Mouse (Mus musculus): ENCODE results near the gene Dtx1. TPM values are rescaled to one million over a fixed set of nuclear protein-coding genes. Genes with fewer than 3 reads are reported as not detected.

Dtx1 gene
- 38.6 and 46.0 TPM in 2 replicates for polyA plus RNA-seq (2012; rRNA removed)

GRCm38 (mm10) chr5:120711827-120712226, at the start of gene Dtx1:
Gene Dtx1 (minus strand): TSS chr5:120711927.
- Histone ChIP-seq H3K27ac (ENCODE audit: control insufficient read depth, insufficient read depth, low read depth, low read length) (peak within 1 kb of the TSS; percentile 14; the same call in 1 of the 2 replicates), H3K36me3 (ENCODE audit: control insufficient read depth, insufficient read depth, low read length) (no peaks in the 10 kb centered on the region), H3K27me3 (ENCODE audit: control insufficient read depth, insufficient read depth, low read length) (peaks cover 4% of the 10 kb centered on the region), H3K4me1 (ENCODE audit: control insufficient read depth, insufficient read depth, low read length) (peaks cover 27% of the 10 kb centered on the region), H3K4me3 (ENCODE audit: control insufficient read depth, low read depth, low read length) (peak within 1 kb of the TSS; percentile 78)
- TF ChIP-seq POLR2A (IDR thresholded peaks at IDR 0.05; ENCODE audit: control insufficient read depth, low read depth, low read length) (no peak), CTCF (IDR thresholded peaks at IDR 0.05; ENCODE audit: control insufficient read depth, insufficient read depth, insufficient replicate concordance, low read depth, low read length) (no peak)

GRCm38 (mm10) chr5:120754215-120754614, 42.5 kb upstream of the Dtx1 start:
- H3K27me3 ChIP-seq (ENCODE audit: control insufficient read depth, insufficient read depth, low read length): no peaks in the 10 kb centered on the region
- H3K4me3 ChIP-seq (ENCODE audit: control insufficient read depth, low read depth, low read length): no peak overlapping the region
- H3K36me3 ChIP-seq (ENCODE audit: control insufficient read depth, insufficient read depth, low read length): no peaks in the 10 kb centered on the region
- no peak overlapping the region for H3K27ac ChIP-seq (ENCODE audit: control insufficient read depth, insufficient read depth, low read depth, low read length)
- TF ChIP-seq POLR2A (IDR thresholded peaks at IDR 0.05; ENCODE audit: control insufficient read depth, low read depth, low read length) (no peak), CTCF (IDR thresholded peaks at IDR 0.05; ENCODE audit: control insufficient read depth, insufficient read depth, insufficient replicate concordance, low read depth, low read length) (no peak)
- H3K4me1 ChIP-seq (ENCODE audit: control insufficient read depth, insufficient read depth, low read length): no peaks in the 10 kb centered on the region

- no peak overlapping the region for H3K4me3 ChIP-seq (ENCODE audit: control insufficient read depth, low read depth, low read length)
- no peak for TF ChIP-seq POLR2A (IDR thresholded peaks at IDR 0.05; ENCODE audit: control insufficient read depth, low read depth, low read length)
- TF ChIP-seq CTCF (IDR thresholded peaks at IDR 0.05; ENCODE audit: control insufficient read depth, insufficient read depth, insufficient replicate concordance, low read depth, low read length): no peak
- H3K36me3 ChIP-seq (ENCODE audit: control insufficient read depth, insufficient read depth, low read length): no peaks in the 10 kb centered on the region
- no peaks in the 10 kb centered on the region for H3K4me1 ChIP-seq (ENCODE audit: control insufficient read depth, insufficient read depth, low read length)
- H3K27me3 ChIP-seq (ENCODE audit: control insufficient read depth, insufficient read depth, low read length): no peaks in the 10 kb centered on the region
- no peak overlapping the region for H3K27ac ChIP-seq (ENCODE audit: control insufficient read depth, insufficient read depth, low read depth, low read length)
Observed at GRCm38 (mm10) chr5:120752786-120753185, 41.1 kb upstream of the Dtx1 start.

- Histone ChIP-seq H3K27me3 (ENCODE audit: control insufficient read depth, insufficient read depth, low read length) (no peaks in the 10 kb centered on the region), H3K4me1 (ENCODE audit: control insufficient read depth, insufficient read depth, low read length) (no peaks in the 10 kb centered on the region), H3K4me3 (ENCODE audit: control insufficient read depth, low read depth, low read length) (no peak overlapping the region), H3K36me3 (ENCODE audit: control insufficient read depth, insufficient read depth, low read length) (no peaks in the 10 kb centered on the region), H3K27ac (ENCODE audit: control insufficient read depth, insufficient read depth, low read depth, low read length) (no peak overlapping the region)
- no peak for TF ChIP-seq POLR2A (IDR thresholded peaks at IDR 0.05; ENCODE audit: control insufficient read depth, low read depth, low read length)
- TF ChIP-seq CTCF (IDR thresholded peaks at IDR 0.05; ENCODE audit: control insufficient read depth, insufficient read depth, insufficient replicate concordance, low read depth, low read length): no peak
Observed at GRCm38 (mm10) chr5:120751206-120751605, 39.5 kb upstream of the Dtx1 start.

- Histone ChIP-seq H3K27me3 (ENCODE audit: control insufficient read depth, insufficient read depth, low read length) (no peaks in the 10 kb centered on the region), H3K4me1 (ENCODE audit: control insufficient read depth, insufficient read depth, low read length) (no peaks in the 10 kb centered on the region), H3K36me3 (ENCODE audit: control insufficient read depth, insufficient read depth, low read length) (no peaks in the 10 kb centered on the region), H3K4me3 (ENCODE audit: control insufficient read depth, low read depth, low read length) (no peak within 1 kb of the TSS), H3K27ac (ENCODE audit: control insufficient read depth, insufficient read depth, low read depth, low read length) (no peak within 1 kb of the TSS)
- TF ChIP-seq CTCF (IDR thresholded peaks at IDR 0.05; ENCODE audit: control insufficient read depth, insufficient read depth, insufficient replicate concordance, low read depth, low read length): no peak
- no peak for TF ChIP-seq POLR2A (IDR thresholded peaks at IDR 0.05; ENCODE audit: control insufficient read depth, low read depth, low read length)
Observed at GRCm38 (mm10) chr5:120749688-120750087, 38.0 kb upstream of the Dtx1 start, which contains the start of gene Oas2. Gene Oas2 (minus strand): TSS chr5:120749853.

- TF ChIP-seq CTCF (IDR thresholded peaks at IDR 0.05; ENCODE audit: control insufficient read depth, insufficient read depth, insufficient replicate concordance, low read depth, low read length) (peak; percentile 19; the same call in 1 of the 2 replicates), POLR2A (IDR thresholded peaks at IDR 0.05; ENCODE audit: control insufficient read depth, low read depth, low read length) (no peak)
- no peak overlapping the region for H3K4me3 ChIP-seq (ENCODE audit: control insufficient read depth, low read depth, low read length)
- no peaks in the 10 kb centered on the region for H3K27me3 ChIP-seq (ENCODE audit: control insufficient read depth, insufficient read depth, low read length)
- H3K4me1 ChIP-seq (ENCODE audit: control insufficient read depth, insufficient read depth, low read length): no peaks in the 10 kb centered on the region
- no peaks in the 10 kb centered on the region for H3K36me3 ChIP-seq (ENCODE audit: control insufficient read depth, insufficient read depth, low read length)
- no peak overlapping the region for H3K27ac ChIP-seq (ENCODE audit: control insufficient read depth, insufficient read depth, low read depth, low read length)
Observed at GRCm38 (mm10) chr5:120746451-120746850, 34.7 kb upstream of the Dtx1 start.

GRCm38 (mm10) chr5:120742125-120742524, 30.4 kb upstream of the Dtx1 start:
- TF ChIP-seq CTCF (IDR thresholded peaks at IDR 0.05; ENCODE audit: control insufficient read depth, insufficient read depth, insufficient replicate concordance, low read depth, low read length) (peak; percentile 33; the same call in 1 of the 2 replicates), POLR2A (IDR thresholded peaks at IDR 0.05; ENCODE audit: control insufficient read depth, low read depth, low read length) (no peak)
- Histone ChIP-seq H3K4me3 (ENCODE audit: control insufficient read depth, low read depth, low read length) (no peak overlapping the region), H3K4me1 (ENCODE audit: control insufficient read depth, insufficient read depth, low read length) (no peaks in the 10 kb centered on the region), H3K36me3 (ENCODE audit: control insufficient read depth, insufficient read depth, low read length) (no peaks in the 10 kb centered on the region), H3K27ac (ENCODE audit: control insufficient read depth, insufficient read depth, low read depth, low read length) (no peak overlapping the region), H3K27me3 (ENCODE audit: control insufficient read depth, insufficient read depth, low read length) (no peaks in the 10 kb centered on the region)

Measured in testis, adult 2 months (tissue).